Mouse (Mus musculus) neural tube, embryonic 11.5 days (tissue): ENCODE measurements around the gene Adam15. TPM values are rescaled to one million over a fixed set of nuclear protein-coding genes. Genes with fewer than 3 reads are reported as not detected.

ENCODE experiments used
- ATAC-seq: fragments of 200-750 bp; cut with Nextera tagmentation; 2 replicates; pipeline ENCODE4 v1.8.0; 2017; ENCODE audit warnings: moderate number of reproducible peaks, mild to moderate bottlenecking, moderate TSS enrichment, moderate library complexity; ENCODE audit not compliant: insufficient read depth, low FRiP score, low TSS enrichment
- DNase-seq: peaks from one replicate; pipeline ENCODE4 v3.0.0-alpha.2; 2015; ENCODE audit warnings: low spot score
- H3K27ac ChIP-seq: fragments of 300-500 bp; sonication (generic); 2 replicates; pipeline ENCODE4 v1.5.1; 2014; ENCODE audit warnings: low read depth, mild to moderate bottlenecking, low read length
- H3K27me3 ChIP-seq: fragments of 300-500 bp; sonication (generic); 2 replicates; pipeline ENCODE4 v1.6.1; 2014; ENCODE audit warnings: mild to moderate bottlenecking, low read length, mixed read lengths; ENCODE audit not compliant: control insufficient read depth, insufficient read depth
- H3K36me3 ChIP-seq: fragments of 300-500 bp; sonication (generic); 2 replicates; pipeline ENCODE4 v1.6.1; 2014; ENCODE audit warnings: mild to moderate bottlenecking, low read length, moderate library complexity, mixed read lengths; ENCODE audit not compliant: control insufficient read depth, insufficient read depth
- H3K4me1 ChIP-seq: fragments of 300-500 bp; sonication (generic); 2 replicates; pipeline ENCODE4 v1.6.1; 2014; ENCODE audit warnings: low read length, mixed read lengths; ENCODE audit not compliant: control insufficient read depth, insufficient read depth
- H3K4me2 ChIP-seq: fragments of 300-500 bp; sonication (generic); 2 replicates; pipeline ENCODE4 v1.6.1; 2014; ENCODE audit warnings: low read depth, mild to moderate bottlenecking, moderate library complexity
- H3K4me3 ChIP-seq: fragments of 300-500 bp; sonication (generic); 2 replicates; pipeline ENCODE4 v1.5.1; 2014; ENCODE audit warnings: low read depth, low read length
- H3K9ac ChIP-seq: fragments of 300-500 bp; sonication (generic); 2 replicates; pipeline ENCODE4 v1.6.1; 2014; ENCODE audit warnings: mild to moderate bottlenecking, low read length
- H3K9me3 ChIP-seq: fragments of 300-500 bp; sonication (generic); 2 replicates; pipeline ENCODE4 v1.6.1; 2016; ENCODE audit warnings: low read length; ENCODE audit not compliant: control insufficient read depth
- WGBS: fragments of 180-500 bp; shearing (Covaris S2); extraction: QIAGEN DNeasy Blood & Tissue Kit; methylation state at CpG from one replicate; pipeline ENCODE4 v1.1.7; 2014; 5-methylcytosine and 5-hydroxymethylcytosine counted together
- polyA plus RNA-seq: library from polyadenylated mRNA; unstranded; fragments of >200 nt; fragmentation: Nextera tagmentation; extraction: Ambion mirVana; gene quantifications from 2 replicates; pipeline ENCODE4 v1.2.1, GENCODE M21; 2014

The Adam15 gene
- polyA plus RNA-seq, 1 experiment from 2014 or later = 18.3 TPM

- Histone ChIP-seq H3K4me3 (no peak within 1 kb of the TSS), H3K36me3 (no peaks in the 10 kb centered on the region), H3K27ac (no peak within 1 kb of the TSS), H3K4me1 (no peaks in the 10 kb centered on the region), H3K9me3 (no peaks in the 10 kb centered on the region), H3K27me3 (no peaks in the 10 kb centered on the region), H3K4me2 (no peak within 1 kb of the TSS), H3K9ac (no peak within 1 kb of the TSS)
- no peak for DNase-seq
- 91% methylated on average over 7 of the region's 7 CpGs for WGBS
- ATAC-seq = no peak
Measured at GRCm38 (mm10) chr3:89361675-89362074, 11.9 kb upstream of the Adam15 start, which contains the start of gene Dcst2. TSS of gene Dcst2 (plus strand) at chr3:89361975.

- 75% methylated on average over 3 of the region's 3 CpGs for WGBS
- H3K4me3 ChIP-seq = no peak overlapping the region
- H3K9me3 ChIP-seq = no peaks in the 10 kb centered on the region
- no peak overlapping the region for H3K27ac ChIP-seq
- no peaks in the 10 kb centered on the region for H3K36me3 ChIP-seq
- no peak overlapping the region for H3K4me2 ChIP-seq
- no peak overlapping the region for H3K9ac ChIP-seq
- no peaks in the 10 kb centered on the region for H3K27me3 ChIP-seq
- H3K4me1 ChIP-seq = no peaks in the 10 kb centered on the region
- no peak for DNase-seq
- no peak for ATAC-seq
Measured at GRCm38 (mm10) chr3:89360237-89360636, 10.4 kb upstream of the Adam15 start.

- DNase-seq (no peak), ATAC-seq (no peak)
- Histone ChIP-seq H3K4me1 (no peaks in the 10 kb centered on the region), H3K4me2 (no peak overlapping the region), H3K27me3 (no peaks in the 10 kb centered on the region), H3K27ac (no peak overlapping the region), H3K4me3 (no peak overlapping the region), H3K9ac (no peak overlapping the region), H3K9me3 (no peaks in the 10 kb centered on the region), H3K36me3 (no peaks in the 10 kb centered on the region)
- 73% methylated on average over 6 of the region's 6 CpGs for WGBS
Measured at GRCm38 (mm10) chr3:89359630-89360029, 9.8 kb upstream of the Adam15 start.

- ATAC-seq (no peak), DNase-seq (no peak)
- Histone ChIP-seq H3K36me3 (no peaks in the 10 kb centered on the region), H3K4me2 (no peak overlapping the region), H3K9me3 (no peaks in the 10 kb centered on the region), H3K27ac (no peak overlapping the region), H3K27me3 (no peaks in the 10 kb centered on the region), H3K4me1 (no peaks in the 10 kb centered on the region), H3K9ac (no peak overlapping the region), H3K4me3 (no peak overlapping the region)
- WGBS = 72% methylated on average over 9 of the region's 9 CpGs
Measured at GRCm38 (mm10) chr3:89356029-89356428, 6.2 kb upstream of the Adam15 start.

GRCm38 (mm10) chr3:89355512-89355902 lies 5.7 kb upstream of the Adam15 start:
- DNase-seq (no peak), ATAC-seq (no peak)
- H3K4me3 ChIP-seq = no peak overlapping the region
- H3K9ac ChIP-seq = no peak overlapping the region
- 90% methylated on average over 6 of the region's 6 CpGs for WGBS
- no peaks in the 10 kb centered on the region for H3K4me1 ChIP-seq
- H3K36me3 ChIP-seq = no peaks in the 10 kb centered on the region
- H3K4me2 ChIP-seq = no peak overlapping the region
- H3K27me3 ChIP-seq = no peaks in the 10 kb centered on the region; the same call in 1 of the 2 replicates
- no peaks in the 10 kb centered on the region for H3K9me3 ChIP-seq
- H3K27ac ChIP-seq = no peak overlapping the region

- Histone ChIP-seq H3K27ac (no peak overlapping the region), H3K36me3 (no peaks in the 10 kb centered on the region), H3K4me1 (peaks cover 3% of the 10 kb centered on the region; the same call in 1 of the 2 replicates), H3K27me3 (no peaks in the 10 kb centered on the region; the same call in 1 of the 2 replicates), H3K9me3 (no peaks in the 10 kb centered on the region), H3K4me2 (no peak overlapping the region), H3K4me3 (no peak overlapping the region), H3K9ac (no peak overlapping the region)
- WGBS = 20% methylated on average over 5 of the region's 5 CpGs
- DNase-seq (peak; percentile 81), ATAC-seq (0 out of 2 replicates have a peak, but pooled peaks have one; percentile 39)
Measured at GRCm38 (mm10) chr3:89354816-89355511, 5.2 kb upstream of the Adam15 start.

- H3K9me3 ChIP-seq = no peaks in the 10 kb centered on the region
- no peak overlapping the region for H3K4me2 ChIP-seq
- peaks cover 7% of the 10 kb centered on the region for H3K4me1 ChIP-seq
- H3K4me3 ChIP-seq = no peak overlapping the region
- H3K36me3 ChIP-seq = no peaks in the 10 kb centered on the region
- no peak for DNase-seq
- H3K27ac ChIP-seq = no peak overlapping the region
- peaks cover 7% of the 10 kb centered on the region; the same call in 1 of the 2 replicates for H3K27me3 ChIP-seq
- 68% methylated on average over 5 of the region's 5 CpGs for WGBS
- no peak overlapping the region for H3K9ac ChIP-seq
- no peak for ATAC-seq
Measured at GRCm38 (mm10) chr3:89351271-89351670, 1.5 kb upstream of the Adam15 start.

- Histone ChIP-seq H3K4me2 (peak overlapping the region; percentile 94), H3K36me3 (no peaks in the 10 kb centered on the region; the same call in 1 of the 2 replicates), H3K9me3 (no peaks in the 10 kb centered on the region), H3K27ac (no peak overlapping the region), H3K27me3 (peaks cover 7% of the 10 kb centered on the region; the same call in 1 of the 2 replicates), H3K4me3 (peak overlapping the region; percentile 55), H3K4me1 (peaks cover 7% of the 10 kb centered on the region), H3K9ac (peak overlapping the region; percentile 58)
- peak; percentile 49 for DNase-seq
- peak; percentile 17; the same call in 1 of the 2 replicates for ATAC-seq
- under 1% methylated on average over 38 of the region's 38 CpGs for WGBS
Measured at GRCm38 (mm10) chr3:89348911-89349868, 606 bp downstream of the Adam15 start.
